In the genomic region with DNA sequence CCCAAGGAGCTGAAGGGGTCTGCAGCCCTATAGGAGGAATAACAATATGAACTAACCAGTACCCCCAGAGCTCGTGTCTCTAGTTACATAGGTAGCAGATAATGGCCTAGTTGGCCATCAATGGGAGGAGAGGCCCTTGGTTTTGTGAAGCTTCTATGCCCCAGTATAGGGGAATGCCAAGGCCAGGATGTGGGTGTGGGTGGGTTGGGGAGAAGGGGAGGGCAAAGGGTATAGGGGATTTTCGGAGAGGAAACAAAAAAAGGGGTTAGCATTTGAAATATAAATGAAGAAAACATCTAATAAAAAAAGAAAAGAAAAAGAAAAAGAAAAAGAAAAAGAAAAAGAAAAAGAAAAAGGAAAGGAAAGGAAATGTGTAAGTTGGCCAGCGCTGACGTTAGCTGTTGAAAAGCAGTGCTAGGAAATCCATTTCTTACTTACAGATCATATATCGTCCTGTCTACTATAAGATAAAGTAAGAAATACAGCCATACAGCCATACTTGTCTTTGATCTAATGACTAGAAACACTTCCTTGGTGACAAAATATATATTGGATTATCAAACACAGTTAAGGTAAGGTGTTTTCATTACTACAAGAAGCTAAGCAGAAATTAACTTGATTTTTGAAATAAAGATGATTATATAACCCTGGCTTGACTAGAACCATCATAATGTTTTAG, we compare ENCODE assay signal across 26 mouse cellular contexts. TPM values are rescaled to one million over a fixed set of nuclear protein-coding genes. Genes with fewer than 3 reads are reported as not detected.
DNase-seq lines count a peak whose midpoint lies in the region; ATAC-seq lines count a peak whose summit lies in the region.
"Had no signal": no experiment of that assay in that cellular context is flagged by ENCODE, and none has a peak within 500 bp of the region (broad histone marks: within the 10 kb centered on the region; RNA-seq: fewer than 3 reads in every experiment).

No protein-coding gene starts in this region.

- peak; percentile 51 for DNase-seq in CD4-positive, CD25-positive, alpha-beta regulatory T cell, adult 2 months (ENCODE audit: low read depth, low spot score)
- DNase-seq in heart, postnatal 36 days: no peak
- DNase-seq in left cerebral cortex, postnatal 10 days (ENCODE audit: extremely low spot score in 1 of 2, low spot score in 2 of 2): no peak
- no peak for DNase-seq in thymus, postnatal 25 days
- DNase-seq: adrenal gland, adult 2 months; adrenal gland, postnatal 10 days; adrenal gland, postnatal 25 days; cerebellum, adult 11-12 months; cerebellum, adult 2 months; cerebellum, adult 9-10 months; cerebellum, postnatal 10 days; cerebellum, postnatal 25 days had no signal

- ATAC-seq in activated CD4-positive, CD25-positive, alpha-beta regulatory T cell, adult 4 months: peak; percentile 70
- peak; percentile 60 for ATAC-seq in inflammation-experienced regulatory T-cells, adult 6 months
- ATAC-seq: forebrain, embryonic 14.5 days; forebrain, embryonic 16.5 days; Patski had no signal

- intact Hi-C loops in heart, postnatal 36 days (cut with DNase I): no loop called here
- intact Hi-C loops in left cerebral cortex, postnatal 10 days (cut with DNase I): no loop called here

RNA-seq across cellular contexts. Expression of gene Calhm5, which starts 21.7 kb away (rescaled TPM):
- not detected for polyA plus RNA-seq in activated CD4-positive, CD25-positive, alpha-beta regulatory T cell, adult 4 months (2017; shearing (Covaris generic))
- not detected for polyA plus RNA-seq in inflammation-experienced regulatory T-cells, adult 6 months (2017; shearing (Covaris generic))
- 1 to 10 TPM in 1 of 2 experiments, under 1 TPM in 1; 1.00 to 1.4 TPM for total RNA-seq in heart, postnatal 36 days (2021)
- total RNA-seq in left cerebral cortex, postnatal 10 days (2021): 1 to 10 TPM; 1.6 to 1.7 TPM
- polyA plus RNA-seq: G1E had no signal

RNA-seq across cellular contexts. Expression of gene Calhm4, which starts 30.6 kb away (rescaled TPM):
- polyA plus RNA-seq in activated CD4-positive, CD25-positive, alpha-beta regulatory T cell, adult 4 months (2017; shearing (Covaris generic)): not detected
- polyA plus RNA-seq in inflammation-experienced regulatory T-cells, adult 6 months (2017; shearing (Covaris generic)): not detected
- not detected for total RNA-seq in heart, postnatal 36 days (2021)
- total RNA-seq in left cerebral cortex, postnatal 10 days (2021): not detected
- total RNA-seq: adrenal gland, adult 2 months; adrenal gland, postnatal 10 days; adrenal gland, postnatal 25 days; adrenal gland, postnatal 4 days had no signal
- polyA plus RNA-seq: adrenal gland, adult 2 months; brain, embryonic 14.5 days; C2C12; cerebellum, adult 2 months; embryonic facial prominence, embryonic 10.5 days; embryonic facial prominence, embryonic 12.5 days; forebrain, embryonic 11.5 days; forebrain, embryonic 14.5 days; frontal cortex, adult 2 months; G1E had no signal

RNA-seq across cellular contexts. Expression of gene Trappc3l, which starts 37.3 kb away (rescaled TPM):
- not detected for polyA plus RNA-seq in activated CD4-positive, CD25-positive, alpha-beta regulatory T cell, adult 4 months (2017; shearing (Covaris generic))
- polyA plus RNA-seq in inflammation-experienced regulatory T-cells, adult 6 months (2017; shearing (Covaris generic)): not detected
- total RNA-seq in heart, postnatal 36 days (2021): not detected
- 1 to 10 TPM in 1 of 2 experiments, under 1 TPM in 1; 0.28 to 1.1 TPM for total RNA-seq in left cerebral cortex, postnatal 10 days (2021)
- total RNA-seq: adrenal gland, adult 2 months; adrenal gland, postnatal 10 days; adrenal gland, postnatal 25 days; adrenal gland, postnatal 4 days; CH12.LX; G1E had no signal
- polyA plus RNA-seq: adrenal gland, adult 2 months; C2C12; cerebellum, adult 2 months; embryonic facial prominence, embryonic 10.5 days; embryonic facial prominence, embryonic 12.5 days; forebrain, embryonic 11.5 days; forebrain, embryonic 14.5 days; forebrain, embryonic 16.5 days; frontal cortex, adult 2 months; G1E; Patski had no signal

RNA-seq across cellular contexts. Expression of gene Calhm6, which starts 53.1 kb away (rescaled TPM):
- polyA plus RNA-seq in activated CD4-positive, CD25-positive, alpha-beta regulatory T cell, adult 4 months (2017; shearing (Covaris generic)): 10 to 100 TPM; 25.0 to 41.7 TPM
- 10 to 100 TPM; 30.6 to 42.2 (median 39.7) TPM for polyA plus RNA-seq in inflammation-experienced regulatory T-cells, adult 6 months (2017; shearing (Covaris generic))
- not detected for total RNA-seq in heart, postnatal 36 days (2021)
- under 1 TPM; 0.32 to 0.77 TPM for total RNA-seq in left cerebral cortex, postnatal 10 days (2021)
- polyA plus RNA-seq: C2C12, G1E, Patski had no signal

RNA-seq across cellular contexts. Expression of gene Rwdd1, which starts 55.2 kb away (rescaled TPM):
- polyA plus RNA-seq in activated CD4-positive, CD25-positive, alpha-beta regulatory T cell, adult 4 months (2017; shearing (Covaris generic)): 100 to 1,000 TPM in 1 of 2 experiments, 10 to 100 TPM in 1; 99.2 to 106 TPM
- 100 to 1,000 TPM in 1 of 3 experiments, 10 to 100 TPM in 2; 59.6 to 140 (median 87.0) TPM for polyA plus RNA-seq in inflammation-experienced regulatory T-cells, adult 6 months (2017; shearing (Covaris generic))
- 100 to 1,000 TPM; 121 to 129 TPM for total RNA-seq in heart, postnatal 36 days (2021)
- total RNA-seq in left cerebral cortex, postnatal 10 days (2021): 100 to 1,000 TPM; 102 to 104 TPM
